Mouse (Mus musculus) midbrain, postnatal 0 days (tissue): ENCODE measurements around the gene Nmrk1. TPM values are rescaled to one million over a fixed set of nuclear protein-coding genes. Genes with fewer than 3 reads are reported as not detected.

Source experiments
- ATAC-seq: fragments of 200-750 bp; cut with Nextera tagmentation; 2 replicates; pipeline ENCODE4 v1.8.0; 2017; ENCODE audit warnings: moderate number of reproducible peaks, mild to moderate bottlenecking, moderate TSS enrichment, moderate library complexity; ENCODE audit not compliant: low FRiP score
- DNase-seq: peaks from one replicate; pipeline ENCODE4 v3.0.0-alpha.2; 2015; ENCODE audit warnings: low spot score
- H3K27ac ChIP-seq: fragments of 300-500 bp; sonication (generic); 2 replicates; pipeline ENCODE4 v1.5.1; 2014; ENCODE audit warnings: low read depth, mild to moderate bottlenecking, low read length, mixed read lengths
- H3K27me3 ChIP-seq: fragments of 300-500 bp; sonication (generic); 2 replicates; pipeline ENCODE4 v1.6.1; 2014; ENCODE audit warnings: low read length, control low read depth, mixed read lengths; ENCODE audit not compliant: insufficient read depth
- H3K36me3 ChIP-seq: fragments of 300-500 bp; sonication (generic); 2 replicates; pipeline ENCODE4 v1.6.1; 2014; ENCODE audit warnings: low read length, control low read depth, mixed read lengths; ENCODE audit not compliant: insufficient read depth
- H3K4me1 ChIP-seq: fragments of 300-500 bp; sonication (generic); 2 replicates; pipeline ENCODE4 v1.6.1; 2014; ENCODE audit warnings: mild to moderate bottlenecking, control low read depth, antibody characterized with exemption, low read length, mixed read lengths; ENCODE audit not compliant: insufficient read depth
- H3K4me2 ChIP-seq: fragments of 300-500 bp; sonication (generic); 2 replicates; pipeline ENCODE4 v1.6.1; 2014; ENCODE audit warnings: low read depth, mild to moderate bottlenecking, low read length, mixed read lengths; ENCODE audit not compliant: poor library complexity, severe bottlenecking
- H3K4me3 ChIP-seq: fragments of 300-500 bp; sonication (generic); 2 replicates; pipeline ENCODE4 v1.5.1; 2014; ENCODE audit warnings: low read depth, mild to moderate bottlenecking, low read length, moderate library complexity
- H3K9ac ChIP-seq: fragments of 300-500 bp; sonication (generic); replicated peaks from 2 replicates; pipeline ENCODE4 v1.6.1; 2014; ENCODE audit warnings: mild to moderate bottlenecking, low read length, moderate library complexity, mixed read lengths; ENCODE audit not compliant: poor library complexity, severe bottlenecking
- H3K9me3 ChIP-seq: fragments of 300-500 bp; sonication (generic); 2 replicates; pipeline ENCODE4 v1.6.1; 2016; ENCODE audit warnings: low read length, control low read depth
- CTCF ChIP-seq: IDR thresholded peaks from 2 replicates; pipeline ENCODE4 v1.5.1; 2016; ENCODE audit warnings: antibody characterized with exemption, mild to moderate bottlenecking
- WGBS: fragments of 180-500 bp; shearing (Covaris S2); extraction: QIAGEN DNeasy Blood & Tissue Kit; methylation state at CpG from one replicate; pipeline ENCODE4 v1.1.7; 2014; 5-methylcytosine and 5-hydroxymethylcytosine counted together
- polyA plus RNA-seq: library from polyadenylated mRNA; unstranded; fragments of >200 nt; fragmentation: Nextera tagmentation; extraction: Ambion mirVana; gene quantifications from 2 replicates; pipeline ENCODE4 v1.2.1, GENCODE M21; 2015
- total RNA-seq: library from RNA; depleted of rRNA; stranded (reverse); fragments of >200 nt; gene quantifications from 2 replicates; pipeline ENCODE4 v1.2.3, GENCODE M21; 2014

Nmrk1 gene
- total and polyA plus RNA-seq, 2 experiments from 2014 or later = 3.9 to 4.3 TPM

GRCm38 (mm10) chr19:18655999-18656398, 24.2 kb downstream of the Nmrk1 start:
- WGBS = 86% methylated on average over 7 of the region's 7 CpGs
- DNase-seq = no peak
- no peak overlapping the region for H3K4me3 ChIP-seq
- no peaks in the 10 kb centered on the region for H3K4me1 ChIP-seq
- H3K27ac ChIP-seq = no peak overlapping the region
- no peak for ATAC-seq
- TF ChIP-seq CTCF = no peak
- no peaks in the 10 kb centered on the region for H3K9me3 ChIP-seq
- no peaks in the 10 kb centered on the region for H3K27me3 ChIP-seq
- no peak overlapping the region for H3K4me2 ChIP-seq
- no peaks in the 10 kb centered on the region for H3K36me3 ChIP-seq
- no peak overlapping the region for H3K9ac ChIP-seq

DNA sequence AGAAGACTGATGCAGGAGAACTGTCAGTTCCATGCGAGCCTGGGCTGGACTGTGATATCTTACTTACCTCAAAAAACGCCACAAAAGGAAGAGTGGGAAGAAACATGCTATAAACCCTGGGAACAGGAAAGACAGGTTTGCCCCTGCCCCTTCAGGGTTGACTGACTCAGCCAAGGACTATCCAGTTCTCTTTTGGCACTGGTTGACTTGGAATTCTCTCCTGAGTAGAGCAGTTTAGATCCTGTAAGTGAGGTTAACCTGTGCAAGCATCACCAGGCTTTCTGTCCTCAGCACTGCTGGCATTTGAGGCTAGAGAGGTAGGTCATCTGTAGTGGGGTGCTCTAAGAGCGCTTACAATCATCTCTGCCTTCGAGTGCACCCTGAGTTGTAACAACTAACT, 26.7 kb downstream of the Nmrk1 start:
- no peak for ATAC-seq
- no peak for DNase-seq

GRCm38 (mm10) chr19:18659349-18659748, 27.6 kb downstream of the Nmrk1 start:
- DNase-seq = no peak
- WGBS = 50% methylated on average over 1 of the region's 1 CpGs
- Histone ChIP-seq H3K4me2 (no peak overlapping the region), H3K27me3 (no peaks in the 10 kb centered on the region), H3K9ac (no peak overlapping the region), H3K9me3 (no peaks in the 10 kb centered on the region), H3K4me1 (no peaks in the 10 kb centered on the region), H3K4me3 (no peak overlapping the region), H3K27ac (no peak overlapping the region), H3K36me3 (no peaks in the 10 kb centered on the region)
- ATAC-seq = no peak
- no peak for TF ChIP-seq CTCF

More for the DNA sequence above, 26.7 kb downstream of the Nmrk1 start:
- Histone ChIP-seq H3K27ac (no peak overlapping the region), H3K36me3 (no peaks in the 10 kb centered on the region), H3K9ac (no peak overlapping the region), H3K4me3 (no peak overlapping the region), H3K4me2 (no peak overlapping the region), H3K4me1 (no peaks in the 10 kb centered on the region), H3K9me3 (no peaks in the 10 kb centered on the region), H3K27me3 (no peaks in the 10 kb centered on the region)
- 66% methylated on average over 4 of the region's 4 CpGs for WGBS
- no peak for TF ChIP-seq CTCF

- no peak for DNase-seq
- no peak for TF ChIP-seq CTCF
- Histone ChIP-seq H3K4me1 (no peaks in the 10 kb centered on the region), H3K4me2 (no peak overlapping the region), H3K9me3 (no peaks in the 10 kb centered on the region), H3K27ac (no peak overlapping the region), H3K4me3 (no peak overlapping the region), H3K9ac (no peak overlapping the region), H3K36me3 (no peaks in the 10 kb centered on the region), H3K27me3 (no peaks in the 10 kb centered on the region)
- ATAC-seq = no peak
- WGBS = 87% methylated on average over 3 of the region's 3 CpGs
These were observed 28.7 kb downstream of the Nmrk1 start for GRCm38 (mm10) chr19:18660466-18660865.

GRCm38 (mm10) chr19:18661683-18662082, 29.9 kb downstream of the Nmrk1 start:
- Histone ChIP-seq H3K9me3 (no peaks in the 10 kb centered on the region), H3K27ac (no peak overlapping the region), H3K4me2 (no peak overlapping the region), H3K27me3 (no peaks in the 10 kb centered on the region), H3K36me3 (no peaks in the 10 kb centered on the region), H3K9ac (no peak overlapping the region), H3K4me1 (no peaks in the 10 kb centered on the region), H3K4me3 (no peak overlapping the region)
- no peak for ATAC-seq
- 28% methylated on average over 1 of the region's 1 CpGs for WGBS
- no peak for DNase-seq
- no peak for TF ChIP-seq CTCF

DNA sequence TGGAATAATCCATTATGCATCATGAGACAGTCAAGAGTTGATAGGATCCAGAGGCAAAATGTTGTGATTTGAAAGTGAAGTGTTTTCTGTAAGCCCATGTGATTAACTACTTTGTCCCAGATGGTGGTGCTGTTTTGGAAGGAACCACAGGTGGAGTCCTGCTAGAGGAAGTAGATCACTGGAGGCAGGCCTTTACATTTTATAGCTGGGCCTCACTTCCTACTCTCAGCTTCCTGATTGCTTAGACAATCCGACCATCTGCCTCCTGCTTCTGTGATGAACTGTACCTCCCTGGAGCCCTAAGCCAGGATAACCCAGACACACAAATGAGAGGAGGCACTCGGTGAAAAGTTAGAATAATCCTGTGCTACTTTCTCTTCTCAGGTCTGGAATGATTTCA, 32.2 kb downstream of the Nmrk1 start:
- no peaks in the 10 kb centered on the region for H3K9me3 ChIP-seq
- no peak overlapping the region for H3K9ac ChIP-seq
- no peak overlapping the region for H3K4me3 ChIP-seq
- WGBS = 67% methylated on average over 2 of the region's 2 CpGs
- ATAC-seq (no peak), DNase-seq (no peak)
- no peaks in the 10 kb centered on the region for H3K36me3 ChIP-seq
- H3K27ac ChIP-seq = no peak overlapping the region
- no peak for TF ChIP-seq CTCF
- no peak overlapping the region for H3K4me2 ChIP-seq
- H3K27me3 ChIP-seq = no peaks in the 10 kb centered on the region
- H3K4me1 ChIP-seq = no peaks in the 10 kb centered on the region

GRCm38 (mm10) chr19:18666966-18667365, 35.2 kb downstream of the Nmrk1 start:
- Histone ChIP-seq H3K4me1 (peaks cover 6% of the 10 kb centered on the region; the same call in 1 of the 2 replicates), H3K9ac (no peak overlapping the region), H3K4me3 (no peak overlapping the region), H3K36me3 (no peaks in the 10 kb centered on the region), H3K9me3 (no peaks in the 10 kb centered on the region), H3K4me2 (no peak overlapping the region), H3K27me3 (no peaks in the 10 kb centered on the region), H3K27ac (no peak overlapping the region)
- no peak for TF ChIP-seq CTCF
- peak; percentile 70 for DNase-seq
- ATAC-seq = no peak
- WGBS = 74% methylated on average over 7 of the region's 7 CpGs
